In genomic region chr7:62406573-62407050, GRCm38 (mm10) we compare ENCODE assay signal across 11 mouse cellular contexts. TPM values are rescaled to one million over a fixed set of nuclear protein-coding genes. Genes with fewer than 3 reads are reported as not detected.
A peak's percentile ranks its signal among the peaks of the same experiment; 100 is the strongest.
DNase-seq lines count a peak whose midpoint lies in the region; ATAC-seq and TF ChIP-seq lines count a peak whose summit lies in the region.
"Had no signal": no experiment of that assay in that cellular context is flagged by ENCODE, and none has a peak within 500 bp of the region (broad histone marks: within the 10 kb centered on the region; RNA-seq: fewer than 3 reads in every experiment).

No protein-coding gene starts in this region.

- H3K9ac ChIP-seq in forebrain, embryonic 11.5 days (ENCODE audit: low read length) = peak overlapping the region; percentile 35
- peak overlapping the region; percentile 36 for H3K9ac ChIP-seq in midbrain, embryonic 11.5 days (ENCODE audit: low read length)

- no peaks in the 10 kb centered on the region for H3K27me3 ChIP-seq in heart, embryonic 10.5 days (ENCODE audit: insufficient read depth, poor library complexity, severe bottlenecking)
- H3K27me3 ChIP-seq in E14TG2a.4 (ENCODE audit: insufficient read depth, low read length) = peaks cover 32% of the 10 kb centered on the region
- no peaks in the 10 kb centered on the region for H3K27me3 ChIP-seq in forebrain, embryonic 11.5 days (ENCODE audit: control insufficient read depth, insufficient read depth, low read length)
- no peaks in the 10 kb centered on the region for H3K27me3 ChIP-seq in midbrain, embryonic 11.5 days (ENCODE audit: control insufficient read depth, insufficient read depth, low read length)

- no peak for TF ChIP-seq CTCF in E14TG2a.4 (conservative IDR thresholded peaks at IDR 0.05; ENCODE audit: low read length)

- no peaks in the 10 kb centered on the region for H3K4me1 ChIP-seq in heart, embryonic 10.5 days
- H3K4me1 ChIP-seq in E14TG2a.4 (replicated peaks; ENCODE audit: low read depth, low read length) = no peaks in the 10 kb centered on the region
- H3K4me1 ChIP-seq in forebrain, embryonic 11.5 days (replicated peaks; ENCODE audit: control insufficient read depth, insufficient read depth, low read length) = peaks cover 4% of the 10 kb centered on the region; the same call in 1 of the 2 replicates
- H3K4me1 ChIP-seq in midbrain, embryonic 11.5 days (ENCODE audit: control insufficient read depth, insufficient read depth, low read length) = peaks cover 10% of the 10 kb centered on the region
- H3K4me1 ChIP-seq: megakaryocyte, embryonic 14.5 days had no signal

- 47% methylated on average over 19 of the region's 19 CpGs for WGBS in heart, embryonic 10.5 days
- WGBS in forebrain, embryonic 11.5 days = 32% methylated on average over 19 of the region's 19 CpGs
- WGBS in midbrain, embryonic 11.5 days = 39% methylated on average over 19 of the region's 19 CpGs

- no peak overlapping the region for H3K27ac ChIP-seq in heart, embryonic 10.5 days
- peak overlapping the region; percentile 43; the same call in 1 of the 2 replicates for H3K27ac ChIP-seq in forebrain, embryonic 11.5 days (ENCODE audit: low read depth, low read length)
- H3K27ac ChIP-seq in midbrain, embryonic 11.5 days (ENCODE audit: low read depth, low read length) = peak overlapping the region; percentile 25; the same call in 1 of the 2 replicates

- H3K4me2 ChIP-seq in forebrain, embryonic 11.5 days (ENCODE audit: low read depth, low read length, severe bottlenecking) = peak overlapping the region; percentile 52
- H3K4me2 ChIP-seq in midbrain, embryonic 11.5 days = peak overlapping the region; percentile 45

- H3K36me3 ChIP-seq in heart, embryonic 10.5 days = no peaks in the 10 kb centered on the region
- no peaks in the 10 kb centered on the region for H3K36me3 ChIP-seq in E14TG2a.4 (ENCODE audit: insufficient read depth, low read length)
- no peaks in the 10 kb centered on the region for H3K36me3 ChIP-seq in forebrain, embryonic 11.5 days (ENCODE audit: control insufficient read depth, insufficient read depth, low read length)
- no peaks in the 10 kb centered on the region for H3K36me3 ChIP-seq in midbrain, embryonic 11.5 days (ENCODE audit: control insufficient read depth, insufficient read depth, low read length)

- DNase-seq in heart, embryonic 10.5 days (ENCODE audit: low spot score) = no peak
- no peak for DNase-seq in heart, adult 9 months (ENCODE audit: low spot score in 2 of 2)
- DNase-seq in forebrain, embryonic 11.5 days (ENCODE audit: low spot score) = peak; percentile 70
- peak; percentile 92 for DNase-seq in midbrain, embryonic 11.5 days (ENCODE audit: low spot score, missing footprints)
- no peak for DNase-seq in spleen, adult 18-20 months
- no peak for DNase-seq in spleen, postnatal 4 days (ENCODE audit: low spot score in 2 of 2)
- DNase-seq: B cell, adult 2 months; heart, postnatal 14 days had no signal

- ATAC-seq in forebrain, embryonic 11.5 days (replicated peaks; ENCODE audit: low FRiP score) = peak; percentile 76
- ATAC-seq in midbrain, embryonic 11.5 days (ENCODE audit: low FRiP score) = peak; percentile 76
- ATAC-seq in megakaryocyte, adult 5-6 weeks (ENCODE audit: poor library complexity, severe bottlenecking) = no peak

- peak overlapping the region; percentile 36 for H3K4me3 ChIP-seq in heart, embryonic 10.5 days
- peak overlapping the region; percentile 70 for H3K4me3 ChIP-seq in E14TG2a.4 (replicated peaks; ENCODE audit: low read length)
- peak overlapping the region; percentile 21 for H3K4me3 ChIP-seq in forebrain, embryonic 11.5 days (ENCODE audit: low read depth, low read length)
- H3K4me3 ChIP-seq in midbrain, embryonic 11.5 days (ENCODE audit: low read depth, low read length) = peak overlapping the region; percentile 17
- H3K4me3 ChIP-seq: megakaryocyte, embryonic 14.5 days had no signal

- no peaks in the 10 kb centered on the region for H3K9me3 ChIP-seq in heart, embryonic 10.5 days
- no peaks in the 10 kb centered on the region for H3K9me3 ChIP-seq in E14TG2a.4 (ENCODE audit: low read length)
- no peaks in the 10 kb centered on the region for H3K9me3 ChIP-seq in forebrain, embryonic 11.5 days (ENCODE audit: control insufficient read depth, low read length)
- H3K9me3 ChIP-seq in midbrain, embryonic 11.5 days (ENCODE audit: control insufficient read depth, low read length) = no peaks in the 10 kb centered on the region
- H3K9me3 ChIP-seq: megakaryocyte, embryonic 14.5 days had no signal

RNA-seq across cellular contexts. Expression of gene Mkrn3, which starts 13.3 kb away (rescaled TPM):
- 3.3 and 5.5 TPM in 2 replicates for polyA plus RNA-seq in heart, embryonic 10.5 days (2016; fragmentation: Nextera tagmentation; extraction: Ambion mirVana)
- polyA plus RNA-seq in forebrain, embryonic 11.5 days (2014; fragmentation: Nextera tagmentation; extraction: Ambion mirVana) = 19.3 and 20.7 TPM in 2 replicates
- polyA plus RNA-seq in midbrain, embryonic 11.5 days (2014; fragmentation: Nextera tagmentation; extraction: Ambion mirVana) = 21.9 and 22.4 TPM in 2 replicates
- total RNA-seq in megakaryocyte, adult 5-6 weeks (2015) = not detected in 2 replicates
- not detected in 2 replicates for total RNA-seq in megakaryocyte, adult 5-6 weeks (2017)

RNA-seq across cellular contexts. Expression of gene Magel2, which starts 29.8 kb away (rescaled TPM):
- 1.5 and 4.2 TPM in 2 replicates for polyA plus RNA-seq in heart, embryonic 10.5 days (2016; fragmentation: Nextera tagmentation; extraction: Ambion mirVana)
- polyA plus RNA-seq in forebrain, embryonic 11.5 days (2014; fragmentation: Nextera tagmentation; extraction: Ambion mirVana) = 12.5 and 13.9 TPM in 2 replicates
- 8.6 and 9.6 TPM in 2 replicates for polyA plus RNA-seq in midbrain, embryonic 11.5 days (2014; fragmentation: Nextera tagmentation; extraction: Ambion mirVana)
- total RNA-seq in megakaryocyte, adult 5-6 weeks (2015) = not detected in 2 replicates
- not detected in 2 replicates for total RNA-seq in megakaryocyte, adult 5-6 weeks (2017)
- total RNA-seq: heart, postnatal 14 days had no signal

RNA-seq across cellular contexts. Expression of gene Peg12, which starts 57.7 kb away (rescaled TPM):
- polyA plus RNA-seq in heart, embryonic 10.5 days (2016; fragmentation: Nextera tagmentation; extraction: Ambion mirVana) = 18.6 and 24.3 TPM in 2 replicates
- polyA plus RNA-seq in forebrain, embryonic 11.5 days (2014; fragmentation: Nextera tagmentation; extraction: Ambion mirVana) = 105 and 108 TPM in 2 replicates
- polyA plus RNA-seq in midbrain, embryonic 11.5 days (2014; fragmentation: Nextera tagmentation; extraction: Ambion mirVana) = 77.6 and 77.8 TPM in 2 replicates
- 0.11 and 0.22 TPM in 2 replicates for total RNA-seq in megakaryocyte, adult 5-6 weeks (2015)
- 0.59 and 0.61 TPM in 2 replicates for total RNA-seq in megakaryocyte, adult 5-6 weeks (2017)

Comparison
In these comparisons a context has a peak if more than half of its experiments do, and no peak if none do; other contexts are left out.
1. DNase-seq: peak in forebrain, embryonic 11.5 days (single experiment) and midbrain, embryonic 11.5 days (single experiment); none in heart, embryonic 10.5 days (single experiment), heart, adult 9 months (0 of 2), spleen, adult 18-20 months (0 of 2) and spleen, postnatal 4 days (0 of 2).
2. H3K4me3 ChIP-seq: peak in every context shown above with its lines; median percentile 70 in E14TG2a.4; 36 in heart, embryonic 10.5 days; 21 in forebrain, embryonic 11.5 days; 17 in midbrain, embryonic 11.5 days.